Mouse (Mus musculus) heart, adult 2 months (tissue): ENCODE measurements around the gene Rnaseh2a. TPM values are rescaled to one million over a fixed set of nuclear protein-coding genes. Genes with fewer than 3 reads are reported as not detected.
"Not testable (repeated sequence)": the region's sequence is repeated elsewhere in the genome, so short reads cannot be mapped to it uniquely, and the experiment has no call there.

ENCODE experiments used
- DNase-seq, 2 experiments: peaks; one replicate each; pipeline ENCODE4 v3.0.0; 2021
- H3K27ac ChIP-seq: fragments of 200-600 bp; 2 replicates; pipeline ENCODE4 v1.8.1; 2022
- H3K27me3 ChIP-seq: fragments of 200-500 bp; 2 replicates; pipeline ENCODE4 v1.6.1; 2012; ENCODE audit warnings: mild to moderate bottlenecking, low read length, inconsistent platforms, mixed read lengths; ENCODE audit not compliant: control insufficient read depth, insufficient read depth
- H3K36me3 ChIP-seq: fragments of 200-500 bp; 2 replicates; pipeline ENCODE4 v1.6.1; 2012; ENCODE audit warnings: low read length, inconsistent platforms; ENCODE audit not compliant: control insufficient read depth, insufficient read depth
- H3K4me1 ChIP-seq: fragments of 200-500 bp; 2 replicates; pipeline ENCODE4 v1.6.1; 2011; ENCODE audit warnings: low read length; ENCODE audit not compliant: control insufficient read depth, insufficient read depth
- H3K4me3 ChIP-seq: fragments of 200-600 bp; 2 replicates; pipeline ENCODE4 v1.8.1; 2022
- H3K79me2 ChIP-seq: fragments of 200-500 bp; replicated peaks from 2 replicates; pipeline ENCODE4 v1.6.1; 2012; ENCODE audit warnings: mild to moderate bottlenecking, inconsistent platforms, low read length, moderate library complexity, mixed read lengths; ENCODE audit not compliant: control insufficient read depth, insufficient read depth
- H3K9ac ChIP-seq: fragments of 200-500 bp; 2 replicates; pipeline ENCODE4 v1.6.1; 2012; ENCODE audit warnings: low read depth, mild to moderate bottlenecking, control low read depth, inconsistent platforms, low read length, mixed read lengths
- CTCF ChIP-seq: fragments of 200-600 bp; IDR thresholded peaks from 2 replicates; pipeline ENCODE4 v1.8.1; 2022; ENCODE audit warnings: antibody characterized with exemption, mild to moderate bottlenecking, moderate library complexity
- EP300 ChIP-seq: fragments of 200-500 bp; IDR thresholded peaks from 2 replicates; pipeline ENCODE4 v1.6.1; 2011; ENCODE audit warnings: low read depth, low read length, control low read depth; ENCODE audit not compliant: insufficient read depth
- POLR2A ChIP-seq: fragments of 200-500 bp; IDR thresholded peaks from 2 replicates; pipeline ENCODE4 v1.6.1; 2011; ENCODE audit warnings: mild to moderate bottlenecking, low read depth, low read length, control low read depth; ENCODE audit not compliant: insufficient read depth
- WGBS: fragments of 180-500 bp; shearing (Covaris S2); methylation state at CpG from one replicate; pipeline ENCODE4 v1.1.7; 2018; 5-methylcytosine and 5-hydroxymethylcytosine counted together
- intact Hi-C: fragments of 180-260 bp; cut with DNase I; formaldehyde crosslinking; loops from one replicate; pipeline ENCODE4 v1.15.1; 2025
- polyA plus RNA-seq: library from polyadenylated mRNA; depleted of rRNA; stranded (reverse); fragments of >200 nt; gene quantifications from 2 replicates; pipeline ENCODE4 v1.2.3, GENCODE M21; 2012
- total RNA-seq, 2 experiments: library from RNA; stranded (reverse); gene quantifications; 2 replicates each; pipeline ENCODE4 v1.2.3; 2021

Gene Rnaseh2a
- total and polyA plus RNA-seq, 3 experiments: 33.7 to 50.5 (median 38.1) TPM

DNA sequence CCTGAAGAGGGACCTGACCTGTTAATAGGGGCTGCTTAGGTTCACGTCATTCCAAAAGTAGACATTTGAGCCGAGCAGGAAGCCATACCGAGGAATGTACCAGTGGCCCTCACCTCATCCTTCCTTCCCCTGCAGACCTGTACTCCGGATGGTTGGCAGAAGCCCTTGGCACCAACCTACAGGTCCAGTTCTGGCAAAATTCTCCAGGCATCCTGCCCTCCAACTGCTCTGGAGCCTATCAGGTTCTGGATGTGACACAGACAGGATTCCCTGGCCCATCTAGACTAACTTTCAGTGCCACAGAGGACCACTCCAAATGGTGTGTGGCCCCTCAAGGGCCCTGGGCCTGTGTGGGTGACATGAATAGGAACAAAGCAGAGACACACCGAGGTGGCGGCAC is 59.0 kb downstream of the Rnaseh2a start:
- H3K27ac ChIP-seq: no peak overlapping the region
- no peaks in the 10 kb centered on the region for H3K36me3 ChIP-seq
- no peak for TF ChIP-seq POLR2A
- TF ChIP-seq EP300: no peak
- TF ChIP-seq CTCF: no peak
- WGBS: 80% methylated on average over 6 of the region's 6 CpGs
- DNase-seq: no peak
- H3K27me3 ChIP-seq: peaks cover 4% of the 10 kb centered on the region
- H3K79me2 ChIP-seq: no peaks in the 10 kb centered on the region
- no peak overlapping the region for H3K4me3 ChIP-seq
- H3K9ac ChIP-seq: no peak overlapping the region
- H3K4me1 ChIP-seq: peaks cover 1% of the 10 kb centered on the region; the same call in 1 of the 2 replicates
- intact Hi-C loops: no loop called here

DNA sequence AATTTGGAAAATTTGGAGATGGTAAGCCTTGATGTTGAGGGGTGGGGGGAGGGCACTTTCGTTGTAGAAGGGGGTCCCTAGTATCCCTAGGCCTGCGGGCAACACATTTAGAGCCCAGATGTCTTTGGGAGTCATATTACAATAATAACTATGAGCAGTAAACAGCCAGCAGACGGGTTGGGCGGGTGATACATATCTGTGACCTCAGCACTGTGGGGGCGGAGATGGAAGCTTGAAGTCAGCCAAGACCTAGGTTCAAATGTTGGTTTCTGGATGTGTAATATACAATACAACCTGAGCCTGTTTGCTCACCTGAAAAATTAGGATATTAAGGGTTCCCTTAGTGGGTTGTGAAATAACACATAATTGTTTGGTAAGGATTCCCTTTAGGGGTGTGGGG is 59.6 kb downstream of the Rnaseh2a start:
- Histone ChIP-seq H3K36me3 (no peaks in the 10 kb centered on the region), H3K9ac (no peak overlapping the region), H3K4me3 (no peak overlapping the region), H3K27me3 (peaks cover 3% of the 10 kb centered on the region), H3K27ac (no peak overlapping the region), H3K79me2 (no peaks in the 10 kb centered on the region), H3K4me1 (peaks cover 1% of the 10 kb centered on the region; the same call in 1 of the 2 replicates)
- 87% methylated on average over 5 of the region's 5 CpGs for WGBS
- no peak for TF ChIP-seq POLR2A
- TF ChIP-seq CTCF: no peak
- TF ChIP-seq EP300: no peak
- intact Hi-C loops: no loop called here
- DNase-seq: no peak

DNA sequence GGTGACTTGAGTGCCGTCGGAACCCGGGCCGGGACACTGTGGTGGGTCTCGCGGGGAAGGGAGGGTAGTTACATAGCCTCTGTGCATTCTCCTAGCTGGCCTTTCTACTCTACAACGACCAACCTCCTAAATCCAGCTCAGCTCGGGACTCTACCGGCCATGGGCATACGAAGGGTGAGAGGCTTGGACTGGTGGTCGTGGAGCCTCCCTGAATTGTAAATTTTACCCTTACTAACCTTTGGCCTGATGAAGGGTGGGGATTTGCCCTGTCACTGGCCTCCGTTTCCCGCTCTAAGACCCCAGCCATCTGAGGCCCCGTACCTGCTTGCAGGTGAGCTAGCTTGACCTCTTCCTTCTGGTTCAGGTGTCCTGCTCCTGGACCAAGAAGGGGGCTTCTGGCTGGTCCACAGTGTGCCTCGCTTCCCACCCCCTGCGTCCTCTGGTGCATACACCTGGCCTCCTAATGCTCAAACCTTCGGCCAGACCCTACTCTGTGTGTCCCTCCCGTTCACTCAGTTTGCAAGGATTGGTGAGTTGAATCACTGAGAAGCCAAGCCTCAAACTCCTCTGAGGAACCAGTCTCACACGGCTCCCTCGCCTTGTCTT is 60.3 kb downstream of the Rnaseh2a start:
- TF ChIP-seq CTCF (no peak), POLR2A (no peak), EP300 (no peak)
- Histone ChIP-seq H3K36me3 (no peaks in the 10 kb centered on the region), H3K27me3 (peaks cover 3% of the 10 kb centered on the region), H3K4me1 (peaks cover 1% of the 10 kb centered on the region; the same call in 1 of the 2 replicates), H3K27ac (peak overlapping the region; percentile 73; the same call in 1 of the 2 replicates), H3K9ac (peak overlapping the region; percentile 78), H3K4me3 (peak overlapping the region; percentile 64), H3K79me2 (no peaks in the 10 kb centered on the region)
- 59% methylated on average over 20 of the region's 20 CpGs for WGBS
- intact Hi-C loops: no loop called here
- DNase-seq: no peak

GRCm38 (mm10) chr8:84908421-84909161 is 61.0 kb downstream of the Rnaseh2a start, which contains the start of gene Dnase2a:
TSS of gene Dnase2a (plus strand) at chr8:84908560.
- Histone ChIP-seq H3K4me3 (peak within 1 kb of the TSS; percentile 64), H3K9ac (peak within 1 kb of the TSS; percentile 78), H3K36me3 (no peaks in the 10 kb centered on the region), H3K27ac (peak within 1 kb of the TSS; percentile 73), H3K4me1 (peaks cover 1% of the 10 kb centered on the region; the same call in 1 of the 2 replicates), H3K79me2 (no peaks in the 10 kb centered on the region), H3K27me3 (peaks cover 3% of the 10 kb centered on the region)
- DNase-seq: peak; percentile 96 to 99
- WGBS: 1% methylated on average over 45 of the region's 45 CpGs
- TF ChIP-seq CTCF: no peak
- peak; percentile 23; the same call in 1 of the 2 replicates for TF ChIP-seq EP300
- peak; percentile 68; the same call in 1 of the 2 replicates for TF ChIP-seq POLR2A
- intact Hi-C loops: no loop called here

- H3K9ac ChIP-seq, H3K79me2 ChIP-seq, H3K36me3 ChIP-seq, H3K27me3 ChIP-seq, intact Hi-C loops, DNase-seq, H3K4me1 ChIP-seq: not testable (repeated sequence)
- 18% methylated on average over 7 of the region's 7 CpGs for WGBS
- H3K27ac ChIP-seq: peak overlapping the region; percentile 71
- TF ChIP-seq CTCF: peak; percentile 42
- peak overlapping the region; percentile 64 for H3K4me3 ChIP-seq
Observed at GRCm38 (mm10) chr8:84907979-84908378, 61.6 kb downstream of the Rnaseh2a start.

DNA sequence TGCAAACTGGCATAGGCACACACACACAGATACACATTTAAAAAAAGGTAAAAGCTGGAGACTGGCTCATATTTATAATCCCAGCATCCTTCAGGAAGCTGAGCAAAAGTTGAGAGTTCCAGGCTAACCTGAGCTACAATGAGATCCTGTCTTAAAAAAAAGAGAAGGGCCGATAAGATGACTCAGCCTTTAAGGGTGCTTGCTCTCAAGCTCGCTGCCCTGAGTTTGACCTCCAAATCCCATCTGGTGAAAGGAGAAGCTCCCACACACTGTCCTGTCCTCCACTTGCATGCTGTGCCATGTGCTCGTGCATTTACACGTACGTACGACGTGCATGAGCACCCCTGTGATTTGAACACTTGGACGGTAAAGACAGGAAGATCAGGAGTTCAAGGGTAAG is 62.1 kb downstream of the Rnaseh2a start:
- Histone ChIP-seq H3K4me1 (peaks cover 2% of the 10 kb centered on the region), H3K27ac (no peak overlapping the region), H3K79me2 (no peaks in the 10 kb centered on the region), H3K4me3 (no peak overlapping the region), H3K9ac (no peak overlapping the region), H3K27me3 (no peaks in the 10 kb centered on the region), H3K36me3 (no peaks in the 10 kb centered on the region)
- TF ChIP-seq POLR2A: no peak
- no peak for TF ChIP-seq CTCF
- no peak for TF ChIP-seq EP300
- intact Hi-C loops: no loop called here
- DNase-seq: no peak
- 59% methylated on average over 8 of the region's 8 CpGs for WGBS
